Mouse (Mus musculus) small intestine, adult 2 months (tissue): Measurements from ENCODE around the gene Def8.

Experiments used
- CTCF ChIP-seq: fragments of 200-500 bp; IDR thresholded peaks from 2 replicates; pipeline ENCODE4 v1.5.1; 2012; ENCODE audit warnings: low read depth, mild to moderate bottlenecking, control low read depth, inconsistent platforms, low read length, moderate library complexity, mixed read lengths; ENCODE audit not compliant: insufficient replicate concordance, insufficient read length; ENCODE audit errors: extremely low read depth
- POLR2A ChIP-seq: fragments of 200-500 bp; IDR thresholded peaks from 2 replicates; pipeline ENCODE4 v1.6.1; 2012; ENCODE audit warnings: low read depth, mild to moderate bottlenecking, control low read depth, inconsistent platforms, low read length, moderate library complexity

DNA sequence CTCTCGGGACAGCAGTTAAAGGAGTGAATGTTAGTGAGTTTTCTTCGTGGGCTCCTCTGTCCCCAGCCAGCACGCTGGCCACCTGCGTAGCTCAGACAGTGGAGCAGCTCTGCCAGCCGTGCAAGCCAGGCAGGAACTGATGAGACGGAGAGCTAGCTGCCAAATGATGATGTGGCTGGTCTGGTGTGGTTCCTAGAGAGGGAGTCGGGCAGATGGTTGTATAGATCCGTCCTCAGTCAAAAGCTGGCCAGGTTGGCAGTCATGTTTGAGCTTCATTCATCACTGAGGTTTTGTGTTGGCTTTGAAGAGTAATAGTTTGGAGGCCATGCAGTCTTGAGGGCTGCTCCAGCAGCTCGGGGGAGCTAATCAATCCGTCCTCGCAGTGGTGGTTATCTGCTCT, 75.6 kb downstream of the Def8 start:
- no peak for TF ChIP-seq CTCF
- no peak for TF ChIP-seq POLR2A
